Mouse (Mus musculus) testis, adult 2 months (tissue): Measurements from ENCODE around the gene Spryd4.

Experiments
- CTCF ChIP-seq: fragments of 200-500 bp; IDR thresholded peaks from 2 replicates; pipeline ENCODE4 v1.5.1; 2012; ENCODE audit warnings: low read depth, mild to moderate bottlenecking, inconsistent platforms, low read length, moderate library complexity; ENCODE audit not compliant: control insufficient read depth, insufficient read depth, insufficient replicate concordance
- POLR2A ChIP-seq: fragments of 200-500 bp; IDR thresholded peaks from 2 replicates; pipeline ENCODE4 v1.6.1; 2012; ENCODE audit warnings: low read depth, mild to moderate bottlenecking, inconsistent platforms, low read length, moderate library complexity; ENCODE audit not compliant: control insufficient read depth

DNA sequence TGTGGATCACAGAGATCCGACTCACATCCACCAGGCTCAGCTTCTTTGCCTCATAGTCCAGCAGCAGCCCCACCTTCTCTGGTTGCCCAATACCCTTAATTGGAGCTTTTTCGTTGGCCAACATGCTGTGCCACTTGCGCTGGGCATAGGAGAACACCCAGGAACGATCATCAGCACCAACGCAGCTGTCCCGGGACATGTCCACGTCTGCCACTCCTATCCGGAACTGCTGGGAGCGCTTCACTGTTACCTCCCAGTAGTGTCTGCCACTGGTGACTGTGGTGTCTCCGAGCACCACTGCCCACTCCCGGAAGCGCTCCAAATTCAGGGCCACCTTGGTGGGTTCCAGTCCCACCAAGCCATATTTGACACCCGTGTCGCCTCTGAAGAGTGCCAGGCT is 653 bp downstream of the Spryd4 start:
- TF ChIP-seq CTCF (no peak), POLR2A (no peak)
